Mouse (Mus musculus): ENCODE results near the gene Filip1.

Filip1 gene

DNA sequence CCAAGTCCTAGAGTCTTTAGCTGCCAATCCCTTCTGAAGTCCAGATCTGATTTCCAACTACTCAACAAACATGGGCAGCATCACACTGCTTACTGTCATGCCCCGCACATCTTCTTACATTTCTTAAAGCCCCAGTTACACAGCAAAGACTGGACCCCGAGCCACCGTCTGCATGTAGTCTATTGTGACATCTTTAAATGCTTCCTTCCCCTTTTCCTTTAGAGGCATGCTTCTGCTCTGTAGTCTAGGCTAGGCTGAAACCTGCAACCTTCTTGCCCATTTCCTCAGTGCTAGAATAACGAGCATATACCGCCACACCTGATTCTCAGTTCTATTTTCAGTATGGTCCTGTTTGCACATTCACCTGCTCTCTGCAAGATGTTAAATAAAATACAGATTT is 196.2 kb downstream of the Filip1 start:
- DNase-seq: no peak

DNA sequence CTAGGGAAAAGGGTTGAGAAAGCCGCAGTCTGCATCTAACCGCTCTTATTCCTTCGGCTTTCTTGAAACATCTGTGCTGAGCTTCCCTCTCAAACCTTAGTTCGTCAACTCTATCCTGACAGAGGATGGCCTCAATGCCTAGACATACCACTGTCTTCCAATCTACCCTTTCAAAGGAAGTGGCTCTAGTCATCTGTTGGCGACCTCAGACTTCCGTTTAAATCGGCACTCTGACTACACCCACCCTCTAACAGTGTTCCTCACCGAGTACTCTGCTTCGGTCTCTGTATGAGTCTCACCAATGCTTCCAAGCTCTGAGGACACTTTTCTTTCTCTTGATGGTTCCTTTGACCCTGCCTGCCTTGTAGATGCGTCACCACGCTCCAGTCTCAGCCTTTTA is 196.6 kb downstream of the Filip1 start:
- no peak for DNase-seq

GRCm38 (mm10) chr9:79814592-79814991 is 198.1 kb downstream of the Filip1 start:
- no peak for DNase-seq

GRCm38 (mm10) chr9:79810969-79811902 is 201.4 kb downstream of the Filip1 start:
- DNase-seq: no peak

GRCm38 (mm10) chr9:79810534-79810933 is 202.1 kb downstream of the Filip1 start:
- no peak for DNase-seq

DNA sequence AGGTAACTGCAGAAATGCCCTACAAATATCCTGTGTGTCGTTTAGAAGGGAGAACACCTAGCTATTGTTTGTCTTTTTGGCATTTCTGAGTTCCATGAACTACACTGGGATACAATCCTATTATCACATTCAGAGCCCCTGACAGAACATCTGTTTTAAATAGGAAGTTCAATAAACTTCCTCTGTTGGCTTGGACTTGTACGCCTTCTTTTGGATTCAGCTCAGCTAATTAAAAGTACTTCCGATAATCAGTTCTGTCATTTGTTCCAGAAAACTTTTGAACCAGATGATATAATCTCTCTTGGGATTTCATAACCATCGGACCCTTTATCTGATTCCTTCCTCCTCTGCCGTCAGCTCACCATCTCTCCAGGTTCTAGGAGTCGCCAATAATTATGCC is 203.2 kb downstream of the Filip1 start:
- no peak for DNase-seq

DNA sequence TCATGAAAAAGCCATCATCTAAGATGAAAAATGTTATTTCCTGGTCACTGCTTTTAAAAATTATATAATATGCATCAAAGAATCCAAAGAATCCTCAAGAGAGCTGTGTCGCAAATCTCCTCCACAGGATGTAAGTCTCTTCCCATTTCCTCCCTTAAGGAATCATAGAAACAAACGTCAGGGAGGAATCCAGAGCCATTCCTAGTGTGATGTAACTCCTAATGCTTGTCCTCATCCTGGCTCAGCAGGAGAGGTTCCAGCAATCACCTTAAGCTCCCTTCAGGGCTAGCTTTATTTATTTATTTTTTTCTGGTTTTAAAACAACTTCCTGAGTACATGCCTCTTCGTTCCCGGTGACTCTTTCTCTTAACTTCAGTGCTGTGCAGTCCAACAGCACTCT is 205.5 kb downstream of the Filip1 start:
- DNase-seq: no peak

- DNase-seq: no peak
Measured at GRCm38 (mm10) chr9:79806317-79807075, 206.2 kb downstream of the Filip1 start.

DNA sequence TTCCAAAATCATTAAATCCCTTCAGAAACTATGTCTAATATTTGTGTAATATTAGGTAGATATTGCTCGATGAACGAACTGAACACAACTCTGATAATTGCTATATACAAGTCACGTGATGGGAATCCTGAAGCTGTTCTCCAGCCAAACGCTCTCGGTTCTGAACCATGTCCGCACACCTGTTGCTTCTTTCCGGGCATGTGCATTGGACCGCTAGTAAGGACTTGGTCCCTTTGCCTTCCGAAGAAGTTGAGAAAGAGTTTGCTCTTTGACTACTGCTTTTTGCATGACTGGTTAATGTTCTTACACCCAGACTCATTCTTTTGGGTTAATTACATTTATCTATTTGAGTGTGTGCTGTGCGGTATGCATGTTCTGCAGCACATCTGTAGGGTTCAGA is 207.2 kb downstream of the Filip1 start:
- DNase-seq: no peak

GRCm38 (mm10) chr9:79796461-79797135 is 216.1 kb downstream of the Filip1 start:
- no peak for DNase-seq

- DNase-seq: no peak
Measured at GRCm38 (mm10) chr9:79795076-79795475, 217.6 kb downstream of the Filip1 start.

- DNase-seq: peak; percentile 92 to 96
Measured at GRCm38 (mm10) chr9:79792841-79793835, 219.5 kb downstream of the Filip1 start, which contains the start of gene Tmem30a. Gene Tmem30a, minus strand, starts transcription at chr9:79793507.

DNA sequence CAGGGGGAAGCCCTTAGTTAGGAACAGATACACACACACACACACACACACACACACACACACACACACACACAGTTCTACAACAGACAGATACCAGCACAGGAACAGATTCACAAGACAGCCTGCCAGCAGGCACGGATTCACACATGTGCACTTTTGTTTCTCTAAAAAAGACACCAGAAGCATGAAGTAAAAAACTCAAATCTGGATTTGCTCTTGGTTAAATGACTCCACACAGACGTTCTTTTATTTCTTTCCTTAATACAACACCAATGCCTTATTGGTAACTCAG is 226.9 kb downstream of the Filip1 start:
- DNase-seq: no peak

DNA sequence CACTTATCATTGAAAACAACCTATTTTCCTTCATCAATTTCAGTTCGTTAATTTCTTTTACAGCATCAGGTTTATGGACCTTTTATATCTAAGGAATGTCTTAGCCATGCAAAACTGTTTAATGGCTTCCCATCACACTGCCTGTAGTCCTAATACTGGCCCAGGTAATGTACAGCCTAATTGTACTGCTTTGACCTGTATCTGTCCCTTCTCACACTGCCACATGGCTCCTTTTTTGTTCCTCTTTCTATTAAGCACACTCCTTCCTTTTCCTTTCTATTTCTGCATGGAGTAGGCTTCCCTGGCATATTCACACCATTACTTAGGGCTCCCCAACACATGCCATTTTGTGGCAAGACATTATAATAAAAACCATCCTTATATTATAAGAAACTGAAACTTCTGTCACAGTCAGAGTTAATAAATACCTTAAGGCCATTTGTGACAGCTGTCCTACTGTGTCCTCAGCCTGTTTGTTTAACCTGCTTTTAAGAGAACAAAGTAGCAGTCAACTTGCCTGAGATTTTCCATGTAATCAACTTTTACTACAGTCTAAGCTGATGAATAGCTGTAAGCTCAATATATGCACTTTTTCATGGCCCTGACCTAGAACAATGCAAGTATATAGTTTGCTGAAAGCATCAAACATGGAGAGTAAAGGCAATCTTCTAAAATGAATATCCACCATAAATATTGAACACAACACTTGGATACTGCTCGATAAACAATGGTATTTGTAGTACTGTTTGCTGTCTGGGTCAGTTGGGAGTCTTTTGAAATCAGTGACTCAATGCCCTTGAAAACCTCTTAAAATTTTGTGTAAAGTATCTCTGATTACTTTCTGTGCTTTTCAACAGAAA is 227.5 kb downstream of the Filip1 start:
- no peak for DNase-seq

- DNase-seq: no peak
Measured at GRCm38 (mm10) chr9:79784439-79784838, 228.2 kb downstream of the Filip1 start.

- no peak for DNase-seq
Measured at GRCm38 (mm10) chr9:79779354-79779753, 233.3 kb downstream of the Filip1 start.

DNA sequence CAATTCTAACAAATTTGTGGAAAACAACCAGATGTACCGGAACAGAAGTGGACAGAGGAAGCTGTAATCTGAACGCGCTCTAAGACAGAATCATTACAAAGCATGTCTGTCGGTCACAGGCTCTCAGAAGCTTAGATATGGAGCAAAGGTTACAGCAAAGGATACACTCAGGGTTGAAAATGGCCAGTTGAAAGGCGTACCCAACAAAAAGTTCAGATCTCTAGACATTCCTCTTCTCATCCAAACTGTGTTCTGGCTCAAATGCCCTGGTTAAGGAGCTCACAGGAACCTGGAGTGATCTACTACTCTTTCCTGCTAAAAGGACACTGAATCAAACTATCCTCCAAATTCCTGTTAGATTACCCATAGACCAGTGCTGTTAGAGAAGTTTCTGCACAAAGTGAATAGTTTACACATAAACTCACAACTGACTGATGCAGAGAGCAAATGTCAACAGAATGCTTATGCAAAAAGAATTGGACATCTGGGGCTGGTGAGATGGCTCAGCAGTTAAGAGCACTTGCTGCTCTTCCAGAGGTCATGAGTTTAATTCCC is 245.6 kb downstream of the Filip1 start:
- no peak for DNase-seq

- DNase-seq: peak in 1 of 2 experiments; percentile 11
Measured at GRCm38 (mm10) chr9:79765329-79765728, 247.3 kb downstream of the Filip1 start.
